Mouse (Mus musculus) kidney, adult 2 months (tissue): ENCODE measurements around the gene Cd79b.

Experiments used
- CTCF ChIP-seq: fragments of 200-500 bp; conservative IDR thresholded peaks from 2 replicates; pipeline ENCODE4 v1.5.1; 2011; ENCODE audit warnings: low read depth, mild to moderate bottlenecking, control low read depth, low read length, moderate library complexity, mixed read lengths; ENCODE audit not compliant: insufficient read depth, insufficient read length
- POLR2A ChIP-seq: fragments of 200-500 bp; IDR thresholded peaks from one replicate; pipeline ENCODE4 v1.6.1; 2011; ENCODE audit warnings: low read depth, low read length, control low read depth

DNA sequence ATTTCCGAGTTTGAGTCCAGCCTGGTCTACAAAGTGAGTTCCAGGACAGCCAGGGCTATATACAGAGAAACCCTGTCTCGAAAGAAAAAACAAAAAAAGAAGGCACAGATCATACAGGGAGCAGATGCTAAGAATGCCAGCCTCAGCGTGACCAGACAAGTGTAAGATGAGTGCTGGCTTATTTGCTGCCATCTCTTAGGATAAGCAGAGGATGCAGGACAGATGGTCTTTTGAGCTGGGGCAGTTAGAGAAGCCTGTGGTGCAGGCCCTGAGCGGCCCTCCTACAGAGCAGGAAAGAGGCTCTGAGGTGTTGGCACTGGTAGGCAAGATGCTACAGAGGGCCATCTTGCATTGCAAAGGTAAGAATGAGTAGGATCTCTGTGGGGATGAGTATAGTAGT is 31.2 kb downstream of the Cd79b start:
- TF ChIP-seq CTCF (no peak), POLR2A (no peak)
